Mouse (Mus musculus) MEL (cell line): Measurements from ENCODE around the gene Cdc20.

Experiments used
- CTCF ChIP-seq, 3 experiments: IDR thresholded peaks in 2 of 3; conservative IDR thresholded peaks in 1 of 3; 2 replicates each; pipeline ENCODE4 v1.5.1; 2011 to 2012; ENCODE audit warnings: low read length in 3 of 3, low read depth in 2 of 3, mild to moderate bottlenecking in 2 of 3, improper control_type of control experiment in 1 of 3, inconsistent platforms in 1 of 3, mixed read lengths in 1 of 3, moderate library complexity in 1 of 3; ENCODE audit not compliant: control insufficient read depth in 1 of 3, insufficient read depth in 1 of 3, poor library complexity in 1 of 3, severe bottlenecking in 1 of 3
- E2F4 ChIP-seq: IDR thresholded peaks from 2 replicates; pipeline ENCODE4 v1.6.1; 2011; ENCODE audit warnings: low read depth, low read length, improper control_type of control experiment, borderline replicate concordance
- ELF1 ChIP-seq: IDR thresholded peaks from 2 replicates; pipeline ENCODE4 v1.6.1; 2014; ENCODE audit warnings: low read depth, mild to moderate bottlenecking, inconsistent platforms, low read length, improper control_type of control experiment, moderate library complexity
- EP300 ChIP-seq, 2 experiments: IDR thresholded peaks; 2 replicates each; pipeline ENCODE4 v1.6.1; 2011; ENCODE audit warnings: improper control_type of control experiment in 2 of 2, low read length in 2 of 2, low read depth in 1 of 2, mild to moderate bottlenecking in 1 of 2
- ETS1 ChIP-seq: IDR thresholded peaks from 2 replicates; pipeline ENCODE4 v1.6.1; 2012; ENCODE audit warnings: low read depth, mild to moderate bottlenecking, inconsistent platforms, low read length, improper control_type of control experiment, moderate library complexity
- HCFC1 ChIP-seq: IDR thresholded peaks from 2 replicates; pipeline ENCODE4 v1.6.1; 2012; ENCODE audit warnings: low read depth, mild to moderate bottlenecking, inconsistent platforms, low read length, improper control_type of control experiment, moderate library complexity
- KAT2A ChIP-seq: conservative IDR thresholded peaks from 2 replicates; pipeline ENCODE4 v1.6.1; 2012; ENCODE audit warnings: low read depth, low read length, improper control_type of control experiment, inconsistent platforms
- MAX ChIP-seq: IDR thresholded peaks from 2 replicates; pipeline ENCODE4 v1.6.1; 2011; ENCODE audit warnings: low read length, improper control_type of control experiment
- MYC ChIP-seq: IDR thresholded peaks from 2 replicates; pipeline ENCODE4 v1.6.1; 2011; ENCODE audit warnings: low read depth, mild to moderate bottlenecking, low read length, improper control_type of control experiment, moderate library complexity
- POLR2A ChIP-seq, 2 experiments: IDR thresholded peaks; 2 replicates each; pipeline ENCODE4 v1.6.1; 2011 to 2012; ENCODE audit warnings: low read length in 2 of 2, mild to moderate bottlenecking in 2 of 2, control low read depth in 1 of 2, improper control_type of control experiment in 1 of 2, low read depth in 1 of 2, moderate library complexity in 1 of 2; ENCODE audit not compliant: control insufficient read depth in 1 of 2, insufficient read depth in 1 of 2, poor library complexity in 1 of 2
- POLR2AphosphoS5 ChIP-seq: IDR thresholded peaks from 2 replicates; pipeline ENCODE4 v1.6.1; 2012; ENCODE audit warnings: low read depth, borderline replicate concordance, mild to moderate bottlenecking, inconsistent platforms, low read length, moderate library complexity, mixed read lengths
- SIN3A ChIP-seq: IDR thresholded peaks from 2 replicates; pipeline ENCODE4 v1.6.1; 2012; ENCODE audit warnings: low read length, improper control_type of control experiment, inconsistent platforms

GRCm38 (mm10) chr4:118427768-118428451, 9.2 kb downstream of the Cdc20 start, which contains the start of gene Elovl1:
- 0 out of 6 replicates have a peak, but pooled peaks of 1 of the 3 experiments have one; percentile 1 for TF ChIP-seq CTCF (IDR thresholded peaks at IDR 0.05 in 2 of 3, conservative IDR thresholded peaks at IDR 0.05 in 1 of 3; ENCODE audit: control insufficient read depth in 1 of 3, insufficient read depth in 1 of 3, low read depth in 2 of 3, low read length in 3 of 3, poor library complexity in 1 of 3, severe bottlenecking in 1 of 3)
- no peak for TF ChIP-seq EP300 (IDR thresholded peaks at IDR 0.05; ENCODE audit: low read depth in 1 of 2, low read length in 2 of 2)
- 0 out of 2 replicates have a peak, but pooled peaks have one; percentile 54 for TF ChIP-seq SIN3A
- TF ChIP-seq KAT2A = no peak
- no peak for TF ChIP-seq MAX
- TF ChIP-seq HCFC1 = no peak; the same call in 1 of the 2 replicates
- no peak for TF ChIP-seq E2F4
- TF ChIP-seq POLR2A (IDR thresholded peaks at IDR 0.05; ENCODE audit: control insufficient read depth in 1 of 2, insufficient read depth in 1 of 2, low read depth in 1 of 2, low read length in 2 of 2, poor library complexity in 1 of 2) = peak; percentile 62 to 73; a peak in 3 of 4 replicates
- no peak for TF ChIP-seq POLR2AphosphoS5
- TF ChIP-seq ELF1 = peak; percentile 75
- no peak for TF ChIP-seq ETS1
- no peak for TF ChIP-seq MYC
